8 mouse cellular contexts compared by ENCODE assay signal in genomic region chr11:5444234-5444598, GRCm38 (mm10). TPM values are rescaled to one million over a fixed set of nuclear protein-coding genes. Genes with fewer than 3 reads are reported as not detected.
A peak's percentile ranks its signal among the peaks of the same experiment; 100 is the strongest.
DNase-seq lines count a peak whose midpoint lies in the region; ATAC-seq and TF ChIP-seq lines count a peak whose summit lies in the region.

No protein-coding gene starts in this region.

- ATAC-seq in G1E (ENCODE audit: extremely low read depth, insufficient number of reproducible peaks, low FRiP score, poor library complexity, severe bottlenecking): no peak
- peak; percentile 26; the same call in 1 of the 2 replicates for ATAC-seq in forebrain, embryonic 11.5 days (replicated peaks; ENCODE audit: low FRiP score)
- peak; percentile 72 for ATAC-seq in midbrain, embryonic 13.5 days
- no peak for ATAC-seq in monocyte, adult 5-6 weeks (replicated peaks; ENCODE audit: insufficient number of reproducible peaks, low FRiP score, low TSS enrichment, poor library complexity, severe bottlenecking)

- peaks cover 2% of the 10 kb centered on the region for H3K36me3 ChIP-seq in G1E (replicated peaks)
- H3K36me3 ChIP-seq in forebrain, embryonic 11.5 days (ENCODE audit: control insufficient read depth, insufficient read depth, low read length): no peaks in the 10 kb centered on the region
- H3K36me3 ChIP-seq in hindbrain, embryonic 10.5 days: no peaks in the 10 kb centered on the region
- no peaks in the 10 kb centered on the region for H3K36me3 ChIP-seq in limb, embryonic 10.5 days
- no peaks in the 10 kb centered on the region for H3K36me3 ChIP-seq in midbrain, embryonic 13.5 days
- no peaks in the 10 kb centered on the region for H3K36me3 ChIP-seq in splenic B cell, adult 2 months (ENCODE audit: control insufficient read depth, insufficient read depth, low read length, poor library complexity, severe bottlenecking)

- H3K4me1 ChIP-seq in G1E (ENCODE audit: insufficient read depth, low read depth, low read length): peaks cover 32% of the 10 kb centered on the region
- H3K4me1 ChIP-seq in forebrain, embryonic 11.5 days (replicated peaks; ENCODE audit: control insufficient read depth, insufficient read depth, low read length): peaks cover 6% of the 10 kb centered on the region; the same call in 1 of the 2 replicates
- peaks cover 44% of the 10 kb centered on the region for H3K4me1 ChIP-seq in hindbrain, embryonic 10.5 days (replicated peaks)
- peaks cover 35% of the 10 kb centered on the region for H3K4me1 ChIP-seq in limb, embryonic 10.5 days
- peaks cover 30% of the 10 kb centered on the region for H3K4me1 ChIP-seq in midbrain, embryonic 13.5 days (replicated peaks)

- H3K4me2 ChIP-seq in forebrain, embryonic 11.5 days (ENCODE audit: low read depth, low read length, severe bottlenecking): peak overlapping the region; percentile 85
- H3K4me2 ChIP-seq in midbrain, embryonic 13.5 days (replicated peaks): peak overlapping the region; percentile 95

- H3K4me3 ChIP-seq in G1E (ENCODE audit: low read depth, low read length): peak overlapping the region; percentile 78
- peak overlapping the region; percentile 83 for H3K4me3 ChIP-seq in forebrain, embryonic 11.5 days (ENCODE audit: low read depth, low read length)
- H3K4me3 ChIP-seq in hindbrain, embryonic 10.5 days: peak overlapping the region; percentile 91
- H3K4me3 ChIP-seq in limb, embryonic 10.5 days: peak overlapping the region; percentile 97
- H3K4me3 ChIP-seq in midbrain, embryonic 13.5 days (replicated peaks): peak overlapping the region; percentile 84

- no peak for TF ChIP-seq CTCF in G1E (IDR thresholded peaks at IDR 0.05; ENCODE audit: low read depth, low read length)

- WGBS in forebrain, embryonic 11.5 days: under 1% methylated on average over 41 of the region's 57 CpGs
- WGBS in hindbrain, embryonic 10.5 days: 3% methylated on average over 57 of the region's 57 CpGs
- WGBS in limb, embryonic 10.5 days: 8% methylated on average over 54 of the region's 57 CpGs
- WGBS in midbrain, embryonic 13.5 days: under 1% methylated on average over 38 of the region's 57 CpGs

- no peaks in the 10 kb centered on the region for H3K9me3 ChIP-seq in G1E (replicated peaks)
- H3K9me3 ChIP-seq in forebrain, embryonic 11.5 days (ENCODE audit: control insufficient read depth, low read length): no peaks in the 10 kb centered on the region
- no peaks in the 10 kb centered on the region for H3K9me3 ChIP-seq in hindbrain, embryonic 10.5 days
- H3K9me3 ChIP-seq in limb, embryonic 10.5 days (replicated peaks): no peaks in the 10 kb centered on the region
- H3K9me3 ChIP-seq in midbrain, embryonic 13.5 days: no peaks in the 10 kb centered on the region

- peak; percentile 51 for DNase-seq in G1E (ENCODE audit: low spot score)
- peak; percentile 67 for DNase-seq in adrenal gland, postnatal 14 days
- peak; percentile 82 for DNase-seq in forebrain, embryonic 11.5 days (ENCODE audit: low spot score)
- DNase-seq in hindbrain, embryonic 10.5 days (ENCODE audit: low spot score): no peak
- DNase-seq in limb, embryonic 10.5 days (ENCODE audit: low spot score): no peak
- peak; percentile 45 for DNase-seq in splenic B cell, adult 2 months (ENCODE audit: low read depth, low spot score)

- peaks cover 13% of the 10 kb centered on the region for H3K27me3 ChIP-seq in G1E (ENCODE audit: insufficient read depth, low read length)
- no peaks in the 10 kb centered on the region; the same call in 1 of the 2 replicates for H3K27me3 ChIP-seq in forebrain, embryonic 11.5 days (ENCODE audit: control insufficient read depth, insufficient read depth, low read length)
- H3K27me3 ChIP-seq in hindbrain, embryonic 10.5 days (ENCODE audit: insufficient read depth, poor library complexity, severe bottlenecking): peaks cover 17% of the 10 kb centered on the region
- 0 out of 2 replicates have a peak, but pooled peaks cover 11% of the 10 kb centered on the region for H3K27me3 ChIP-seq in limb, embryonic 10.5 days (ENCODE audit: low read depth, poor library complexity, severe bottlenecking)
- no peaks in the 10 kb centered on the region for H3K27me3 ChIP-seq in midbrain, embryonic 13.5 days
- no peaks in the 10 kb centered on the region for H3K27me3 ChIP-seq in splenic B cell, adult 2 months (ENCODE audit: control insufficient read depth, insufficient read depth, low read length, poor library complexity, severe bottlenecking)

- H3K9ac ChIP-seq in forebrain, embryonic 11.5 days (ENCODE audit: low read length): peak overlapping the region; percentile 90
- H3K9ac ChIP-seq in midbrain, embryonic 13.5 days (replicated peaks): peak overlapping the region; percentile 81

- H3K27ac ChIP-seq in forebrain, embryonic 11.5 days (ENCODE audit: low read depth, low read length): peak overlapping the region; percentile 70
- H3K27ac ChIP-seq in hindbrain, embryonic 10.5 days: peak overlapping the region; percentile 94
- H3K27ac ChIP-seq in limb, embryonic 10.5 days: peak overlapping the region; percentile 95
- peak overlapping the region; percentile 44; the same call in 1 of the 2 replicates for H3K27ac ChIP-seq in midbrain, embryonic 13.5 days

RNA-seq across cellular contexts. Expression of gene Znrf3, which starts 0.4 kb away (rescaled TPM):
- 7.7 and 11.0 TPM in 2 replicates for total RNA-seq in G1E (2014; fragmentation: Nextera tagmentation)
- 2.1 TPM in 2 replicates for total RNA-seq in G1E (2017)
- 2.7 and 3.1 TPM in 2 replicates for polyA plus RNA-seq in G1E (2012)
- total RNA-seq in adrenal gland, postnatal 14 days (2021): 25.0 and 26.2 TPM in 2 replicates
- 11.7 and 12.9 TPM in 2 replicates for polyA plus RNA-seq in forebrain, embryonic 11.5 days (2014; fragmentation: Nextera tagmentation; extraction: Ambion mirVana)
- polyA plus RNA-seq in hindbrain, embryonic 10.5 days (2016; fragmentation: Nextera tagmentation; extraction: Ambion mirVana): 8.9 and 11.6 TPM in 2 replicates
- 12.8 and 12.9 TPM in 2 replicates for polyA plus RNA-seq in limb, embryonic 10.5 days (2016; fragmentation: Nextera tagmentation; extraction: Ambion mirVana)
- 8.0 and 9.6 TPM in 2 replicates for polyA plus RNA-seq in midbrain, embryonic 13.5 days (2015; fragmentation: Nextera tagmentation; extraction: Ambion mirVana)
- 3.1 to 7.9 TPM (median 3.1 TPM) in 3 replicates for total RNA-seq in monocyte, adult 5-6 weeks (2017)

Comparison
In these comparisons a context has a peak if more than half of its experiments do, and no peak if none do; other contexts are left out.
1. ATAC-seq: peak in forebrain, embryonic 11.5 days (single experiment) and midbrain, embryonic 13.5 days (single experiment); none in G1E (single experiment) and monocyte, adult 5-6 weeks (single experiment).
2. DNase-seq: peak in G1E (single experiment), adrenal gland, postnatal 14 days (single experiment), forebrain, embryonic 11.5 days (single experiment) and splenic B cell, adult 2 months (single experiment); none in hindbrain, embryonic 10.5 days (single experiment) and limb, embryonic 10.5 days (single experiment).
3. H3K27ac ChIP-seq: peak in every context shown above with its lines; median percentile 95 in limb, embryonic 10.5 days; 94 in hindbrain, embryonic 10.5 days; 70 in forebrain, embryonic 11.5 days; 44 in midbrain, embryonic 13.5 days.
4. Peak in every context shown above with its lines, with median percentiles within 50 percentile points of each other: H3K4me3 ChIP-seq.